Mouse (Mus musculus) lung, adult 2 months (tissue): ENCODE measurements around the gene B3galt1.

Experiments
- CTCF ChIP-seq: fragments of 200-500 bp; IDR thresholded peaks from 2 replicates; pipeline ENCODE4 v1.5.1; 2011; ENCODE audit warnings: mild to moderate bottlenecking, low read length, control low read depth; ENCODE audit not compliant: insufficient read depth
- POLR2A ChIP-seq: fragments of 200-500 bp; IDR thresholded peaks from 2 replicates; pipeline ENCODE4 v1.6.1; 2011; ENCODE audit warnings: low read depth, mild to moderate bottlenecking, control low read depth, low read length, borderline replicate concordance; ENCODE audit errors: extremely low read depth

DNA sequence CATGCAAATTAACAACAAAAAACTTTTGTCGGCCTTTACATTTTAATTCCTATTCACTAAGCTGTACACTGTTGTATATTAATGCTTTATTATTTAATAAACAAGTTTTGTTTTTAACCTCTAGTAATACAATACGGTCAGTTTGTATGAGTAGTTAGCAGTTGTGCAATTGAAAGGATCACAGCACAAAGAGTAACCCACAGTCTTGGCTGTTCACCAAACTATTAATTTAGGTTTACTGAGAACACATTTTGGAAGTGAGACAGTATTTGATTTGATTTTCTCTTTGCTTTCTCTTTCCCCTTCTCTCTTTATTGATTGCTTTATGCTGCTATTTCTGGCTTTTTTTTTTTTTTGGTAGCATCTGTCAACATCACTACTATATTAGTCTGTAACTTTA is 106.0 kb downstream of the B3galt1 start:
- TF ChIP-seq CTCF = no peak
- no peak for TF ChIP-seq POLR2A
